Mouse (Mus musculus): ENCODE results near the gene Tbxas1. TPM values are rescaled to one million over a fixed set of nuclear protein-coding genes. Genes with fewer than 3 reads are reported as not detected.

Tbxas1 gene
- total and polyA plus RNA-seq, 3 experiments: not detected

GRCm38 (mm10) chr6:38881975-38882374, 6.8 kb downstream of the Tbxas1 start:
- Histone ChIP-seq H3K4me3 (replicated peaks in 1 of 3; ENCODE audit: low read depth in 2 of 3, low read length in 2 of 3, poor library complexity in 1 of 3) (no peak overlapping the region), H3K4me1 (ENCODE audit: control insufficient read depth in 1 of 2, insufficient read depth in 2 of 2) (peaks cover 0 to 17% of the 10 kb centered on the region in 2 experiments; a peak in 2 of 4 replicates), H3K27ac (ENCODE audit: insufficient read depth, low read depth) (no peak overlapping the region), H3K4me2 (ENCODE audit: insufficient read depth, low read depth, poor library complexity, severe bottlenecking) (peak overlapping the region; percentile 42; the same call in 1 of the 2 replicates), H3K9ac (ENCODE audit: insufficient read depth, low read depth) (no peak overlapping the region), H3K36me3 (replicated peaks in 1 of 2; ENCODE audit: control insufficient read depth in 1 of 2, insufficient read depth in 1 of 2, low read length in 1 of 2) (no peaks in the 10 kb centered on the region), H3K79me2 (replicated peaks; ENCODE audit: control insufficient read depth, extremely low read depth, insufficient read depth, poor library complexity, severe bottlenecking) (no peaks in the 10 kb centered on the region), H3K9me3 (replicated peaks; ENCODE audit: low read length) (peaks cover 2% of the 10 kb centered on the region), H3K27me3 (replicated peaks) (peaks cover 43% of the 10 kb centered on the region)
- TF ChIP-seq ELF1 (IDR thresholded peaks at IDR 0.05; ENCODE audit: low read depth, low read length) (no peak), CHD2 (IDR thresholded peaks at IDR 0.05; ENCODE audit: low read length) (no peak), NRF1 (IDR thresholded peaks at IDR 0.05; ENCODE audit: low read depth, low read length) (no peak), NELFE (IDR thresholded peaks at IDR 0.05; ENCODE audit: low read depth, low read length) (no peak), PAX5 (IDR thresholded peaks at IDR 0.05; ENCODE audit: low read length) (no peak), EP300 (IDR thresholded peaks at IDR 0.05; ENCODE audit: low read length) (no peak), SMC3 (IDR thresholded peaks at IDR 0.05; ENCODE audit: low read depth, low read length) (no peak), MXI1 (IDR thresholded peaks at IDR 0.05; ENCODE audit: low read depth, low read length) (no peak), HCFC1 (IDR thresholded peaks at IDR 0.05; ENCODE audit: low read depth, low read length) (no peak), CHD1 (IDR thresholded peaks at IDR 0.05; ENCODE audit: low read depth, low read length) (no peak), SIN3A (IDR thresholded peaks at IDR 0.05; ENCODE audit: low read length) (no peak), JUND (conservative IDR thresholded peaks at IDR 0.05; ENCODE audit: low read depth, low read length) (no peak), KAT2A (IDR thresholded peaks at IDR 0.05; ENCODE audit: insufficient replicate concordance, low read length) (no peak), ZC3H11A (IDR thresholded peaks at IDR 0.05; ENCODE audit: low read depth, low read length) (no peak), MAX (IDR thresholded peaks at IDR 0.05; ENCODE audit: low read length) (no peak), E2F4 (IDR thresholded peaks at IDR 0.05; ENCODE audit: insufficient replicate concordance, low read depth, low read length) (no peak), MEF2A (IDR thresholded peaks at IDR 0.05; ENCODE audit: borderline replicate concordance, low read depth, low read length) (no peak), RAD21 (IDR thresholded peaks at IDR 0.05; ENCODE audit: low read depth, low read length) (no peak), UBTF (IDR thresholded peaks at IDR 0.05; ENCODE audit: low read depth, low read length) (no peak), USF1 (IDR thresholded peaks at IDR 0.05; ENCODE audit: low read depth, low read length) (no peak)
- in situ Hi-C loops (cut with MboI; ENCODE audit: low pct_ligation_motif_present, low pct_unique_long_range_greater_than_20kb, low sequenced_read_pairs) (no loop called here), dilution Hi-C loops (cut with MboI; ENCODE audit: extremely low pct_ligation_motif_present, extremely low pct_unique_long_range_greater_than_20kb, low sequenced_read_pairs) (no loop called here)
- DNase-seq (ENCODE audit: extremely low read depth): no peak

GRCm38 (mm10) chr6:38882728-38883171, 7.5 kb downstream of the Tbxas1 start:
- Histone ChIP-seq H3K9me3 (replicated peaks; ENCODE audit: low read length) (peaks cover 2% of the 10 kb centered on the region), H3K9ac (ENCODE audit: insufficient read depth, low read depth) (no peak overlapping the region), H3K4me2 (ENCODE audit: insufficient read depth, low read depth, poor library complexity, severe bottlenecking) (no peak overlapping the region), H3K4me1 (ENCODE audit: control insufficient read depth in 1 of 2, insufficient read depth in 2 of 2) (peaks cover 0 to 17% of the 10 kb centered on the region in 2 experiments; a peak in 2 of 4 replicates), H3K27ac (ENCODE audit: insufficient read depth, low read depth) (no peak overlapping the region), H3K4me3 (replicated peaks in 1 of 3; ENCODE audit: low read depth in 2 of 3, low read length in 2 of 3, poor library complexity in 1 of 3) (no peak overlapping the region), H3K27me3 (replicated peaks) (peaks cover 36% of the 10 kb centered on the region), H3K79me2 (replicated peaks; ENCODE audit: control insufficient read depth, extremely low read depth, insufficient read depth, poor library complexity, severe bottlenecking) (no peaks in the 10 kb centered on the region), H3K36me3 (replicated peaks in 1 of 2; ENCODE audit: control insufficient read depth in 1 of 2, insufficient read depth in 1 of 2, low read length in 1 of 2) (no peaks in the 10 kb centered on the region)
- DNase-seq (ENCODE audit: extremely low read depth): peak; percentile 28
- no peak for TF ChIP-seq CTCF (conservative IDR thresholded peaks at IDR 0.05 in 1 of 2, IDR thresholded peaks at IDR 0.05 in 1 of 2; ENCODE audit: low read depth in 2 of 2, low read length in 2 of 2)
- no peak for TF ChIP-seq POLR2A (IDR thresholded peaks at IDR 0.05; ENCODE audit: low read depth, low read length)
- no peak for TF ChIP-seq UBTF (IDR thresholded peaks at IDR 0.05; ENCODE audit: low read depth, low read length)
- TF ChIP-seq ZMIZ1 (IDR thresholded peaks at IDR 0.05; ENCODE audit: low read depth, low read length): no peak
- no peak for TF ChIP-seq CHD1 (IDR thresholded peaks at IDR 0.05; ENCODE audit: low read depth, low read length)
- TF ChIP-seq JUND (conservative IDR thresholded peaks at IDR 0.05; ENCODE audit: low read depth, low read length): no peak
- no peak for TF ChIP-seq TCF12 (IDR thresholded peaks at IDR 0.05; ENCODE audit: low read depth, low read length)
- TF ChIP-seq ZC3H11A (IDR thresholded peaks at IDR 0.05; ENCODE audit: low read depth, low read length): no peak
- TF ChIP-seq E2F4 (IDR thresholded peaks at IDR 0.05; ENCODE audit: insufficient replicate concordance, low read depth, low read length): no peak
- TF ChIP-seq MAX (IDR thresholded peaks at IDR 0.05; ENCODE audit: low read length): no peak
- no peak for TF ChIP-seq NELFE (IDR thresholded peaks at IDR 0.05; ENCODE audit: low read depth, low read length)
- no peak for TF ChIP-seq IRF4 (IDR thresholded peaks at IDR 0.05; ENCODE audit: low read depth, low read length)
- TF ChIP-seq USF2 (conservative IDR thresholded peaks at IDR 0.05; ENCODE audit: low read depth, low read length): no peak
- TF ChIP-seq USF1 (IDR thresholded peaks at IDR 0.05; ENCODE audit: low read depth, low read length): no peak
- TF ChIP-seq KAT2A (IDR thresholded peaks at IDR 0.05; ENCODE audit: insufficient replicate concordance, low read length): no peak
- dilution Hi-C loops (cut with MboI; ENCODE audit: extremely low pct_ligation_motif_present, extremely low pct_unique_long_range_greater_than_20kb, low sequenced_read_pairs) (no loop called here), in situ Hi-C loops (cut with MboI; ENCODE audit: low pct_ligation_motif_present, low pct_unique_long_range_greater_than_20kb, low sequenced_read_pairs) (no loop called here)

Measured in CH12.LX (cell line).